Mouse (Mus musculus) brain, adult 2 months (tissue): Measurements from ENCODE around the gene Dct.
A peak's percentile ranks its signal among the peaks of the same experiment; 100 is the strongest.

Source experiments
- DNase-seq: peaks from one replicate; pipeline ENCODE4 v3.0.0; 2011; ENCODE audit warnings: low read depth, low spot score

The Dct gene

DNA sequence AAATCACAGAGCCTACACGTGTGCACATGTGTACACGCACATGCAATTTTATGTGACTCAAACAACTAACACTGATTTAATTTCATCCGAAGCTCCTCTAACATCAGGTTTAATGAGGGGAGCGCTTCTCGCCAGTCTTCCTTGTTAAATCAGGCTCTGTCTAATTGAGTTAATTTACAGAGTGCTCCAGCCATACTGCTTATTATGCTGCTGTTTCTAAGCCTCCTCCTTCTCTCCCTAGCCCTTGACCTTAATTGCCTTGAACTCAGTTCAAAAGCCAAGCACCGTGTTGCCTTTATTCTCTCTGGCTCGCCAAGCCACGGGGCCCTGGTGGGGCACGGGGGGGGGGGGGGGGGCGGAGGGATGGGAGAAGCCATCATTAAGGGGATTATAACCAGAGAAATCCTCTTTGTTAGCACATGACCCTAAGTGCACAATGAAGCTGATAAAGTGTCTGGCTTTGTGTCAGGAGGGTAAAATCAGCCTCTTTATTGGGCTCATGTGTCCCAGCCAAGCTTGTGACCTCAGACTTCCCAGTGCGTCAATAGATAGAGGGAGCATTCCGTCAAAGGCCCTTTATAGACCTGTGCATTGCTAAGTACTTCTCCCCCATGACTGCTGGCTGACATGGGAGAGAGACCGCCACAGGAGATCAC, at the start of gene Dct:
Gene Dct (minus strand): TSS at position 270 of the 656 bp plus-strand sequence.
- DNase-seq, result peak; percentile 77

DNA sequence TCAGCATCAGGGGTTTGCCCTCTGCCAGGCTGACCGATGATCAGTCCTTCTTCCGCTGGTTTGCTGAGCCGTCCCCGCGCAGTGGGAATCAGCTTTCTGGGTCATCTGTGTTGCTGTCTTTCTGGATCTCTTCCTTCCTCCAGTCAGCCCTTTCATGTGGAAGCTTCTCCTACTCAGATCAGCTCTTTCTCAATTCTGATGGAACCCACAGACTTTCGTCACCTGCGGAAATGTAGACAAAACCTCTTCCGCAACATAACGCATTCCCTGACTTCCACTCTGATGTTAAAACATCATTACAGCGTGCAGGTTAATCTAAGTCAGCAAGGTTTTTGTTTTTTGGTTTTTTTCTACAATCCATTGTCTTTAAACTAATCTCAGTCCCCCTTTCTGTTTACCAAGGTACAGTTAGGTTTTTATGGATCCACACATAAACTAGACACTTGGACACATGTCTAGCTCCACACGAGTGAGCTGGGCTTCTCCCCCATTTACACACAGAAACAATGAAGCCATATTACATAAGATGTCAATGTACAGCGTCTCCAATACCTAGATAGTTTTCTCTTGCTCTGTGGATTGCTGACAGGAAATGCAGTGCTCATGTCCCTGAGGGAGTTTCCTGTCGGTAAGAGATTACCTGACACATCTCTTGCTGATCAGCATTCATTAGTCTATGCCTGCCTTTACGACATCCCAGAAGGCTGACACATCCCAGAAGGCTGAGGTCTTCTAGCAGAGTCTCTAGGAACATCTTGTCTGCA, 49.4 kb upstream of the Dct start:
- DNase-seq, result no peak

DNA sequence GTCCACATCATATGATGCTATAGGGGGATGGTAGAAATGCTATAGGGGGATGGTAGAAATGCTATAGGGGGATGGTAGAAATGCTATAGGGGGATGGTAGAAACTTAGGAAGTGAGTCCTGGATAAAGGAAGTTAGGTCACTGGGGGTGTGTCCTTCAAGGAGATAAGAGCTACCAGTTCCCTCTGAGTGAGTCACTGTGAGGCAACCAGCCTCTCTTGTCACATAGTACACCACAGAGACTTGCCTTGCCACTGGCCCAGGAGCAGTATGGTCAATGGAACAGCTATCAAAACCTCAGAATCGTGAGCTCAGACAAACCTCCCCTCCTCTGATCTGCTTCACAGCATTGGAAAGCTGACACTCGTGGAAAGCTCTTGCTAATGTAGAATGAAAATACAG, 46.2 kb upstream of the Dct start:
- no peak for DNase-seq

DNA sequence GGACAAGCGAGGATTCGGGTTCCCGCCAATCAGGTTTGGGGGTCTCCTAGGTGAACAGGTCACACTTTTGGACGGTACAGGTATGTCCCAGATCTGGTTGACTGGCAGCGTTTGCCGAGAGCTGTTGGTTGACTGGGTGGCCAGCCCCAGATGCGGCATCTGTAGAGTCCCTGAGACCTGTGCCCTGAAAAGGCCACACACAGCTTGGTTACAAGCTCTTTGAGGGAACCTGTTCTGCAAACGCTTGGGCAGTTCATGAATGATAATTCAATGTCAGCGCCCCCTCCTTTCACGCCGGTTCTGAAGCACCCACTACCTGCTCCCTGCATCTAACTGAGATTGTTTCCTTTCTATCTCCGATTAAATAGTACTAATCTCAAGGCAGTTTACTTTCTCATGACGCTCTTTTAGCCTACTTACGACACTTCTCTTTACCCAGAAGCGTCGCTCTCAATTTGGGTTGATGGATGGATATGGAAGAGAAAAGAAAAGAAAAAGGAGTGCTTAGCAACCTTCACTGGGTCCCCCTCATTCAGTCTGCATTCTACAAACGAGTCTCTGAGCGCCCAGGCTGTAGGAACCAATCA, 37.9 kb upstream of the Dct start:
- peak; percentile 39 for DNase-seq

DNA sequence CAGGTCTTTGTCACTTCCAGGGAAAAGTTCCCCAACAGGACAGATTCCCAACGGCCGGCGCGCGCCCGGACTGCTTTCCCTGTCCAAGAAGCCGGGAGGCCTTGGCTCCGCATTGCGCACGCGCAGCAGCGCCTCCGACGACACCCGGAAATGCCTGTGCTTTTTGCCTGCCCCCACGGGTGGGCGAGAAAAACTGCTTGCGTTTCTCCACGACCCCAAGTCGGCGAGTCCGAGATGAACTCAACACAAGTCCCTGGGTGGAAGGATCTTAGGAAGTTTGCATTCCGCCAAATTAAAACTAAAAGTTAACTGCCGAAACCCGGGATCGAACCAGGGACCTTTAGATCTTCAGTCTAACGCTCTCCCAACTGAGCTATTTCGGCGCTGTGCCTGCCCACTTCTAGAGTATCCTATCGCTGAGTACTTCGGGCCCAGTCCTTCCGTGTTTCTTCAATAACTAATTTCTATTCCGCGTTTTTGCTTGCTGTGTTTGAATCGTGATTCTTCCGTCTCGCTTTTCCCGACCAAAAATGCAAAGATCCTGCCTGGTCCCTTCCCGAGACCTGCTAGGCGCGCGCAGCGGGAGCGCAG, 37.3 kb upstream of the Dct start:
- DNase-seq, result peak; percentile 90

DNA sequence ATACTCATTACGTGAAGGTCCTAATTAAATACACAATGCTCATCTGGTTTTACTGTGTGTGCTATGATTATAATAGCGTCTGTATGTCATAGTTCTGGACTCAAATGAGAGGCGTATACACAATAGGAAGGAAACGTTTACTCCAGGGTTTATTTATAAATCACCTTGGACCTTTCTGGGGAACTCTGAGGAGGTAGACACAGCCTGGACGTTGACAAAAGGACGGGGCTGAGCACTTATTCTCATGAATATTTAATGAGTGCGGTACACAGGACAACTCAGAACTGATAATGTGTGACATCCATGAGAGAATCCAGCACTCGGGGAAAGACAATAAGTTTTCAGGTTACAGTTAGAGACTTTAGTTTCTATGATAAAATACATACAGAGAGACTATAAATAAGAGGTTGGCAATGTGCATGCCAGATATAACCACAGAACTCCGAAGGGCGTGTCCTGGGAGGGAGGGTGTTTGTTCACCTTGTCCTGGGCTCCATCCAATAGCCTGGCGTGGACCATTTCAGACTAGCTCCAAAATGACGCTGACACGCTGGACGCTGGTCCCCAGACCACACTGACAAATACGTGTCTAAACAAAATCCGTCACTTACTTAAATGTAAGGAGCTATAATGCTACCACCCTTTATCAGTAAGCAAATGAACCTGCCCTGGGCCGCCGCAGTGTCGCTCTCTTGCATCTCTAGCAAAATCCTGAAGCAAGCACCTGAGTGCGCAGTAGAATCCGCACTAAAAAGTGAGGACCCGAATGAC, 36.6 kb upstream of the Dct start:
- DNase-seq, result peak; percentile 3

DNA sequence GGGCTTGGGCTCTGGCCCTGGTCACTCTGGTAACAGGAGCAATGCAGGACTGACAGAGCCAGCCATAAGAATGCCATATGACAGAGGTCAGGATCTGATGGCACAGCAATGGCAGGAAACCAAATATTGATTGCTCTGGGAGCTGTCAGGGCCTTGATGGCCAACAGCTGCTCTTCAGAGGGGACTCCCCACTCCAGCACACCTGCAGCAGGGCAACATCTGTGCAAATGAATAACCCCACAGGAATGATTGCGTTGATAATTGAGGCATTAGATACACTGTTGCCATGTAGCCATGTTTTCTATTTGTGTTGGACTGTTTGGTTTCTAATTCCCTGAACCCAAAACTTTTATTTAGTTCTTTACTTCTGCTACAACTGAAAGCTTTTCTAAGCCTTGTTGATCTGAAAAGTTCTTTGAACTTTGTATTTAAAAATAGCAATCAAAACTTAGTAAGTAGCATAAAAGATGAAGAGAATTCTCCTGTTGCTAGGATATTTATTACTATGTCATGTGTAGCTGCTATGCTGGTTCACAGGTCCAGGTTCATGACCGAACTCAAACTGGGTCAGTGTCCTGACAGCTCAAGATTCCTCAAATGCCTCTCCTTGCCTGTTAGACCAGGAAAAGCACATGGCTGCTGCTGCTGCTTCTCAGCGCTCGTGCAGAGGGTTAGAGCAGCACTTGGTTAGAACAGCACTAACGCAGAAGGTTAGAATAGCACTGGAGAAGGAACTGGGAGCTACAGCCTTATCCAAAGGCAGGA, 34.4 kb upstream of the Dct start:
- no peak for DNase-seq

DNA sequence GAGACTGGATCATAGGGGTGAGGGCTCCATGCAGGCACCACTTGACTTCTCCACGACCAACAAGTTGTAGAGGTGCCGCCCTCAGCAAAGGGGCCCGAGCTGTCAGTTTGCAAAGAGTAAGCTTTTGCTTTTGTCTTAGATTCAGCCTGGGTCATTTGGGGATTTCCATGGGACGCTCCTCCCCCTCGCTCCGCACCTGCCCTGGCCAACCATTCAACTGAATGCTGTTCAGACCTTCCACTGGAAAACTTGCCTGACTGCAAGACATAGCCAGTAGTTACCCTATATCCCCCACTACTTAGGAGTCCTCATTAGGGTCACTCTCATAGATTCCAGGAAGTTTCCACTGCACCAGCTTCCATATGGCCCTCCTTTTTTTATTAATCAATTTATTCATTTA, 31.8 kb upstream of the Dct start:
- no peak for DNase-seq

DNA sequence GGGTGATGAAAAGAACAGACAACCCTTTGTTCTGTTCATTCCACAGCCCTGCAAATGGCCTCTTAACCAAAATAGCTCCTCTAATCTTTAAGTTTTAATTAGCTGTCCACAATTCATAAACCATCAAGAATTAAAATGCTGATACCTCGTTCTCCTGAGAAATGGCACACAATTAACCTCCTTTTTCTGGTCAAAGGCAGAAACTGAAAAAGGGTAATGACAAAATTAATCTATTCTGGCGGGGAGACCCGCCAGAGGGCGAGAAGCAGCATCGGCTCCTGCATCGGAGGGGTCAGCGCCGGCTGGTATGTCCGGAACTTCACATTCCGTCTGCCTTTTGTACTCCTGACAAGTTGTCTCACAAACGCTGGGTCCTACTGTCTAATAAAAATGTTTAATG, 28.6 kb upstream of the Dct start:
- DNase-seq, result no peak

DNA sequence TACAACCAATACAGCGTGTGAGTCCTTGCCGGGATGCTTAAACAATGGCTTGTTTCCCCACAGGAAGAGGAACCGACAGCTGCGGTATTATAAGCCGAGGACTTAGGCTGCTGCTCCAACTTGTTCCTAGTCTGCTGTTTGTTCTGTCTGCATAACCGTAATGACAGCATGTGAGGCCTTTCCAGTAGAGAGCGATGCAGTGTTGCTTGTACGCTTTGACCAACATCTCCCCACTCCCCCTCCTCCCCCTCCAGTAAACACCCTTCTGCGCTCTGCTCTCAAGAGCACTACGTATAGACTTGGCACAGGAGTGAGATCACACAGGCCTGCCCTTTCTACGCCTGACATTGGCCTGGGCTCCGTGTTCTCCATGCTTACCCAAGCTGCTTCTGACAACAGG, 18.1 kb upstream of the Dct start:
- peak; percentile 11 for DNase-seq

DNA sequence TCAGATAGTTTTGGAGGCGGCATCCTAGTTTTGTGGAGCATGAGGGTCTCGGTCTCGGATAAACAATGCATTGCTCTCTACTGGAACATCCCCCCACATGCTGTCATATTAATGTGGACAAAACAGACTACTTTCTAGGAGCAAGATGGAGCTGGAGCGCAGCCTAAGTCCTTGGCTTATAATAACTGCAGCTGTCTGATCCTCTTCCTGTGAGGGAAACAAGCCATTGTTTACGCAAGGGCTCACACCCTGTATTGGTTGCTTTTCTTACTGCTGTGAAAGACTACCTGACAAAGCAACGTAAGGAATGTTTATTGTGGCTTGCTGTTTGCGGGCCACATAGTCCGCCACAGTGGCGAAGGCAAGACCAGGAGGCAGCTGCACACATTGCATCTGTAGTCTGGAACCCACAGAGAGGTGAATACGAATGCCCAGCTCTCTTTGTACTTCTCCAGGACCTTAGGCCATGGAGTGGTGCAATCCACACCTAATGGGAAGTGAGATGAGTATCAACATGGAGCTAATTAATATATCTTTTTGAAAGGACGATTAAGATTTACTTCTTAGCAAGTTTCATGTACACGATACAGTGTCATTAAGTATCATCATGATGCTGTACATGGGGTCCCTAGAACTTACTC, 17.5 kb upstream of the Dct start:
- no peak for DNase-seq

DNA sequence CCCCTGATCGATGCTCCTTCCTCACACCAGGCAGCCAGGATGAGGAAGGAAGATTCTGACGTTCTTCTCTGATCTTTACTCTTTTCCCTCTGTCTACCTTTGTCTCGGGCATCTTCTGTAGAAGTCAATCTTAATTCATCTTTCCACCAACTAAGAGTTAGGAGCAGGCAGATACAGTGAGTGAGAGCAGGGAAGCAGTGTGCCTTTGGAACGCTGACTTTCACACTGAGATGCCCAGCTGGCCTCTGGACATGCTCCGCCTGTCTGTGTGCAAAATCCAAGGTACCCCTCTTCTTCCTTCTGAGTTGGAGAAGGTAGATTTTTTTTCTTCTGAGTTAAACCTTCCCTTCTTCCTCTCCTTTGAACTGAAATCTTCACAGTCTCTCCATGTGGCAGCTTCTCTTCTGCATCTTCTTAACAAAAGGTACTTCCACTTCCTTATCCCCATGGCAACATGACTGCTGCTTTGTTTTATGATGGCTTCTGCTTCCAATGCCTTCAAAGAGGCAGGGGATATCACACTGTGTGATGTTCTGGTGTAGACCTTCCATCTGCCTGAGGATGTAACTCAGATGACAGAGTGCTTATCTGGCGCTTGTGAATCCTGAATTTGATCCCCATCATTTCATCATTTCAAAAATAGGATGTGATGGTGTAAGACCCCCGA, 9.9 kb upstream of the Dct start:
- peak; percentile 7 for DNase-seq

DNA sequence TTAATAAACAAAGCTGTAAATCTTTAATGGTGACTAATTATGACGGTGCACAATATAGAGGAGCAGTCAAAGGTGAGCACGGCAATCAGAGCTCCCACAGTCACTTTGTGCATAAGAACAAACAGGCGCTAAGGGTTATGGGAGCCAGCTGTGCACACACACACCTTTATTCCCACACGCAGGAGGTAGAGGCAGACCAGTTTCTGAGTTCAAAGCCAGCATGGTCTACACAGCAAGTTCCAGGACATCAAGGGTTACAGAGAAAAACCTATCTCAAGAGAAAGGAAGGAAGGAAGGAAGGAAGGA, 6.5 kb upstream of the Dct start:
- no peak for DNase-seq

DNA sequence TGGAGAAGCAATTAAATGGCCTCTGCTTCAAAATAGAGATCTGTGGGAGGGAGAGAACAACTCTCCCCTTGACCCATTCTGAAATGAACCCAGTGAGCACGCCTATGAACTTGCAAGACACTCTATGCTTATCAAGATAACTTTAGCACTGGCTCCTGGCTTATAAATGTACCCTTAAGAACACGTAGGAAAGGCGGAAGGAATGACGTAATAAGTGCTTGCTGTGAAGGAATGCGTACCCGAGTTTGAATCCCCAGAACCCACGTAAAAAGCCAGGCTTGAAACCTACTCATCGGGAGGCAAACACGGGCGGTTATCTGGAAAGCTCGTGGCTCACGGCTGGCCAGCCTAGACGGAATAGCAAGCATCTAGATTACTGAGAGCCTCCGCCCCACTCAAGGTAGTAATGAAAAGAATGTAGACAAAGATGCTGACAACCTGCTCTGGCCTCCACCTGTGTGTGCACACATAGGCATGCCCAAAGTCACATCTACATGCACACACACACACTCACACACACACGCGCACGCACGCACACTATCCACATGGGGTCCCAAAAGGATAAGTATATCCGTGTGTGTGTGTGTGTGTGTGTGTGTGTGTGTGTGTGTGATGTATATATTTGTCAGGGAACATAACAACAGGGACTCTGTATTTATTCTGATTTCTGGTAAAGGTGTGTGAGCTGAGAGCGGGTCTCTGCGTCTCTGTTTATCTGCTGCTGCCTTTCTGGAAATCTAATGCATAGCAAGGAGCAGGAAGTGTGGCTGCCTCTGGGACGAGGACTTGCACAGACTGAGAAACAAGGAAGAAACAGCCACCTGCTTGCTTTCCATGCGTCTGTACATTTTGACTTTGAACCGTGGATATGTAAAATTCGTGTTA, 5.9 kb upstream of the Dct start:
- DNase-seq, result no peak

DNA sequence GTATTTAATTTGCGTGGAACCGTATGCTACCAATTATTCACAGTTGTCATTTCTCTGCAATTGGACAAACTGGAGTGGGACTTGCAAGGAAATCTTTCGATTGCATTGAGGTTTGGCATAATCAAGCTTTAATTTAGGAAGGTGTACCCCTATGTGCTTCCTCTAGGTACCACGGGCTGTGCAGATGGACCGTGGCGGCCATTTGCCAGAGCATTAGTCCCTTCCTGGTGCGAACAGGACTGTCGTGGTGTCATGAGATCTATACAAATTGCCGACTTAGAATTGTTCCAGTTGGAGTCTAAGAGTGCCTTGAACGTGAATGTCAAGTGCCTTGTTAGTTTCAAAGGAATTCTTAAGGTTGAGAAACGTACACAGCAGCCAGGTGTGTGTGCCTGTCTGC, 726 bp upstream of the Dct start:
- no peak for DNase-seq

DNA sequence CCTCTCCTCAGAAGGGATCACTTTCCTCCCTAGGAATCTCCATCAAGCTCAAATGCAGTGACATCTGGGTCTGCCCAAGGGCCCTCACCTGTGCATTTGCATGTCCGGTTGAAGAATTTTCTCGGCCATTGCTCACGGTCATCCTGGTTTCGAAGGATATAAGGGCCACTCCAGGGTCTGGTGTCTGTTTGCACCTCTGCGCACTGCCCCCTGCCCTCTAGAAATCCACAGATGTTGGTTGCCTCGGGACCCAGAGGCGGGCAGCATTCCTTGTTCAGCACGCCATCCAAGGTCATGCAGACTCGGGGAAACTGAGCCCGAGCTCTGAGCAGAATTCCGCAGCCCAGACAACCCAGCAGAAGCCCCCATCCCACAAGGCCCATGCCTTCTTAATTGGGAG, 648 bp downstream of the Dct start:
- DNase-seq, result no peak

DNA sequence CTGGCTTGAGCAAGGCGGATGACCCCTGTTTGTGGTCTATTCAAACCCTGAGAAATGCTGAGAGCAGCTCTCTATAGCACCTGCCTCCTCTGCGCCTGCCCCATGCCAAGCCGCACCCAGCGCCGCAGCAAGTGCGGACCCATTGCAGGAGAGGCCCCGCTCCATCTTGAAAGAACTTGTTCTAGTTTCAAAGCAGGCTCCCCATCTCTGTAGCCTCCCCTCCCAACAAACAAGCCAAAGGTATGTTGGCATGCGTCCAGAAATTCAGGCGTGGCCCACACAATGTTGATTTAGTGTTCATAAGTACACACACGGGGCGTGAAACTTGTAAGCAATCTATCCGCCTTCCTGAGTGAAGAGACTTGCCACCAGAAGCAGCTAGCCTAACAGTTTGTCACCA, 1.1 kb downstream of the Dct start:
- DNase-seq, result no peak

DNA sequence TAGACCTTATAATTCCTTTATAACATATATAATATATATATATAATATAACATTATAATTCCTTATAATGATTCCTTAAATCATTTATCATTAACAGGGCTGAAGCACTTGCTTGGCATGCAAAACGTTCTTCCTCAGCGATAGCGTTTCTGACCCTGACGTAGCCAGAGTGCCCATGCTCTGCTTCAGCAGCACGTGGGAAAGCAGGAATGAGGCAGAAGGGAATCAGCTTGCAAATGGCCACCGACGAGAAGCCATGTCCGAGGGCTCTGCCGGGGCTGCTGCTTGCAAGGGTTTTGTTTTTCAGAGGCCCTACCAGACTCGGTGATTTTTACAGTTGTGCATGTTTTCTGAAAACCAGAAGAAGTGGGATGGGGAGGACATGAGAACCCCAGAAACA, 1.6 kb downstream of the Dct start:
- no peak for DNase-seq

DNA sequence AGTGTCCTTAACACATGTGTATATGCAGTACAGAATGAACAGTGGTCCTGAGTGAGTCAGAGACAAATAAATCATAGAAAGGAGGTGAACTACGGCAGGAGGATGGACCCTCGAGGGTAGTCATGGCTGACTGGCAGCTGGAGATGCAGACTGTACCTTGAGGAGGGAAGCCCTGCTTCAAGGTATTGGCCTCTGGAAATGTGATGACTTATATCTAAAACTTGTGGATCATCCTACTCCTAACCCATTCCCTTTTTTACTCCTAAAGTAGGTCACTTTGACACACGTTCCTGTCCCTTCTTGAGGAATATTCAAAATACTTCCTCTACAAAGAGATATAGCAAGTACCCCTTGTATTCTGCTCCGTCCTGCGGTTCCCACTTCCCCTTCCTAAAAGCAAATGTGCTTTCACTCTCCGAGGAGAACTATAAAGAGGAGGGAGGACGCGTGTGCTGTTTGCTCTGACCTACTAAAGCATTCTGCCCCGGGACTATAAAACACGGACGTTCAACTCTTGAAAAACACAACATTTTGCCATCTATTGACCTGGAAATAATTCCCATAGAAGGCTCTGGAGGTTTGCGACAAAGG, 2.3 kb downstream of the Dct start:
- no peak for DNase-seq
